Mouse (Mus musculus): ENCODE results near the gene Olfr1471. TPM values are rescaled to one million over a fixed set of nuclear protein-coding genes. Genes with fewer than 3 reads are reported as not detected.

Gene Olfr1471
- total and polyA plus RNA-seq, 3 experiments: not detected

- no peak for DNase-seq (ENCODE audit: extremely low read depth)
Observed at GRCm38 (mm10) chr19:13500246-13500645, 57.0 kb downstream of the Olfr1471 start, which contains the start of gene Olfr1477. Olfr1477 (plus strand) TSS chr19:13500546.

More at GRCm38 (mm10) chr19:13500246-13500645, 57.0 kb downstream of the Olfr1471 start, which contains the start of gene Olfr1477:
- H3K4me3 ChIP-seq (replicated peaks in 1 of 3; ENCODE audit: low read depth in 2 of 3, low read length in 2 of 3, poor library complexity in 1 of 3): no peak within 1 kb of the TSS
- no peak within 1 kb of the TSS for H3K9ac ChIP-seq (ENCODE audit: insufficient read depth, low read depth)
- no peaks in the 10 kb centered on the region for H3K27me3 ChIP-seq (replicated peaks)
- no peaks in the 10 kb centered on the region for H3K9me3 ChIP-seq (replicated peaks; ENCODE audit: low read length)
- in situ Hi-C loops (cut with MboI; ENCODE audit: low pct_ligation_motif_present, low pct_unique_long_range_greater_than_20kb, low sequenced_read_pairs): no loop called here
- no peaks in the 10 kb centered on the region for H3K4me1 ChIP-seq (ENCODE audit: control insufficient read depth in 1 of 2, insufficient read depth in 2 of 2)
- no peaks in the 10 kb centered on the region for H3K36me3 ChIP-seq (replicated peaks in 1 of 2; ENCODE audit: control insufficient read depth in 1 of 2, insufficient read depth in 1 of 2, low read length in 1 of 2)
- TF ChIP-seq ELF1 (IDR thresholded peaks at IDR 0.05; ENCODE audit: low read depth, low read length) (no peak), PAX5 (IDR thresholded peaks at IDR 0.05; ENCODE audit: low read length) (no peak), IRF4 (IDR thresholded peaks at IDR 0.05; ENCODE audit: low read depth, low read length) (no peak), CHD2 (IDR thresholded peaks at IDR 0.05; ENCODE audit: low read length) (no peak), USF2 (conservative IDR thresholded peaks at IDR 0.05; ENCODE audit: low read depth, low read length) (no peak), ZNF384 (IDR thresholded peaks at IDR 0.05; ENCODE audit: low read depth, low read length) (no peak), SMC3 (IDR thresholded peaks at IDR 0.05; ENCODE audit: low read depth, low read length) (no peak), KAT2A (IDR thresholded peaks at IDR 0.05; ENCODE audit: insufficient replicate concordance, low read length) (no peak)
- H3K4me2 ChIP-seq (ENCODE audit: insufficient read depth, low read depth, poor library complexity, severe bottlenecking): no peak within 1 kb of the TSS
- no peak within 1 kb of the TSS for H3K27ac ChIP-seq (ENCODE audit: insufficient read depth, low read depth)
- dilution Hi-C loops (cut with MboI; ENCODE audit: extremely low pct_ligation_motif_present, extremely low pct_unique_long_range_greater_than_20kb, low sequenced_read_pairs): no loop called here
- no peaks in the 10 kb centered on the region for H3K79me2 ChIP-seq (replicated peaks; ENCODE audit: control insufficient read depth, extremely low read depth, insufficient read depth, poor library complexity, severe bottlenecking)

Other genes starting within 250 kb of the Olfr1471 start
- gene Olfr1463, start 212.1 kb upstream of the Olfr1471 start, total RNA-seq (2012; rRNA removed): not detected in 2 replicates
- not detected in 2 replicates for gene Olfr1463, start 212.1 kb upstream of the Olfr1471 start, total RNA-seq (2014; rRNA removed)
- not detected in 2 replicates for gene Olfr1463, start 212.1 kb upstream of the Olfr1471 start, polyA plus RNA-seq (2012; ENCODE audit: insufficient read length, low read depth)
- gene Olfr1465, start 127.9 kb upstream of the Olfr1471 start, total RNA-seq (2012; rRNA removed): not detected in 2 replicates
- gene Olfr1465, start 127.9 kb upstream of the Olfr1471 start, total RNA-seq (2014; rRNA removed): not detected in 2 replicates
- gene Olfr1465, start 127.9 kb upstream of the Olfr1471 start, polyA plus RNA-seq (2012; ENCODE audit: insufficient read length, low read depth): not detected in 2 replicates
- not detected in 2 replicates for gene Olfr1466, start 104.5 kb upstream of the Olfr1471 start, total RNA-seq (2012; rRNA removed)
- not detected in 2 replicates for gene Olfr1466, start 104.5 kb upstream of the Olfr1471 start, total RNA-seq (2014; rRNA removed)
- not detected in 2 replicates for gene Olfr1466, start 104.5 kb upstream of the Olfr1471 start, polyA plus RNA-seq (2012; ENCODE audit: insufficient read length, low read depth)
- not detected in 2 replicates for gene Olfr1467, start 81.2 kb upstream of the Olfr1471 start, total RNA-seq (2012; rRNA removed)
- gene Olfr1467, start 81.2 kb upstream of the Olfr1471 start, total RNA-seq (2014; rRNA removed): not detected in 2 replicates
- gene Olfr1467, start 81.2 kb upstream of the Olfr1471 start, polyA plus RNA-seq (2012; ENCODE audit: insufficient read length, low read depth): not detected in 2 replicates
- not detected in 2 replicates for gene Olfr1469, start 35.6 kb upstream of the Olfr1471 start, total RNA-seq (2012; rRNA removed)
- not detected in 2 replicates for gene Olfr1469, start 35.6 kb upstream of the Olfr1471 start, total RNA-seq (2014; rRNA removed)
- not detected in 2 replicates for gene Olfr1469, start 35.6 kb upstream of the Olfr1471 start, polyA plus RNA-seq (2012; ENCODE audit: insufficient read length, low read depth)
- gene Olfr1472, start 12.7 kb downstream of the Olfr1471 start, total RNA-seq (2012; rRNA removed): not detected in 2 replicates
- gene Olfr1472, start 12.7 kb downstream of the Olfr1471 start, total RNA-seq (2014; rRNA removed): not detected in 2 replicates
- gene Olfr1472, start 12.7 kb downstream of the Olfr1471 start, polyA plus RNA-seq (2012; ENCODE audit: insufficient read length, low read depth): not detected in 2 replicates
- not detected in 2 replicates for gene Olfr1474, start 26.2 kb downstream of the Olfr1471 start, total RNA-seq (2012; rRNA removed)
- gene Olfr1474, start 26.2 kb downstream of the Olfr1471 start, total RNA-seq (2014; rRNA removed): not detected in 2 replicates
- gene Olfr1474, start 26.2 kb downstream of the Olfr1471 start, polyA plus RNA-seq (2012; ENCODE audit: insufficient read length, low read depth): not detected in 2 replicates
- gene Olfr1475, start 36.8 kb downstream of the Olfr1471 start, total RNA-seq (2012; rRNA removed): not detected in 2 replicates
- gene Olfr1475, start 36.8 kb downstream of the Olfr1471 start, total RNA-seq (2014; rRNA removed): not detected in 2 replicates
- gene Olfr1475, start 36.8 kb downstream of the Olfr1471 start, polyA plus RNA-seq (2012; ENCODE audit: insufficient read length, low read depth): not detected in 2 replicates
- not detected in 2 replicates for gene Olfr1477, start 57.1 kb downstream of the Olfr1471 start, total RNA-seq (2012; rRNA removed)
- not detected in 2 replicates for gene Olfr1477, start 57.1 kb downstream of the Olfr1471 start, total RNA-seq (2014; rRNA removed)
- not detected in 2 replicates for gene Olfr1477, start 57.1 kb downstream of the Olfr1471 start, polyA plus RNA-seq (2012; ENCODE audit: insufficient read length, low read depth)
- not detected in 2 replicates for gene Olfr1480, start 84.5 kb downstream of the Olfr1471 start, total RNA-seq (2012; rRNA removed)
- gene Olfr1480, start 84.5 kb downstream of the Olfr1471 start, total RNA-seq (2014; rRNA removed): not detected in 2 replicates
- gene Olfr1480, start 84.5 kb downstream of the Olfr1471 start, polyA plus RNA-seq (2012; ENCODE audit: insufficient read length, low read depth): not detected in 2 replicates
- not detected in 2 replicates for gene Olfr1484, start 140.1 kb downstream of the Olfr1471 start, total RNA-seq (2012; rRNA removed)
- gene Olfr1484, start 140.1 kb downstream of the Olfr1471 start, total RNA-seq (2014; rRNA removed): not detected in 2 replicates
- not detected in 2 replicates for gene Olfr1484, start 140.1 kb downstream of the Olfr1471 start, polyA plus RNA-seq (2012; ENCODE audit: insufficient read length, low read depth)
- gene Olfr1487, start 174.0 kb downstream of the Olfr1471 start, total RNA-seq (2012; rRNA removed): not detected in 2 replicates
- not detected in 2 replicates for gene Olfr1487, start 174.0 kb downstream of the Olfr1471 start, total RNA-seq (2014; rRNA removed)
- gene Olfr1487, start 174.0 kb downstream of the Olfr1471 start, polyA plus RNA-seq (2012; ENCODE audit: insufficient read length, low read depth): not detected in 2 replicates
- gene Olfr1489, start 188.2 kb downstream of the Olfr1471 start, total RNA-seq (2012; rRNA removed): not detected in 2 replicates
- not detected in 2 replicates for gene Olfr1489, start 188.2 kb downstream of the Olfr1471 start, total RNA-seq (2014; rRNA removed)
- not detected in 2 replicates for gene Olfr1489, start 188.2 kb downstream of the Olfr1471 start, polyA plus RNA-seq (2012; ENCODE audit: insufficient read length, low read depth)
- not detected in 2 replicates for gene Olfr1490, start 207.7 kb downstream of the Olfr1471 start, total RNA-seq (2012; rRNA removed)
- not detected in 2 replicates for gene Olfr1490, start 207.7 kb downstream of the Olfr1471 start, total RNA-seq (2014; rRNA removed)
- gene Olfr1490, start 207.7 kb downstream of the Olfr1471 start, polyA plus RNA-seq (2012; ENCODE audit: insufficient read length, low read depth): not detected in 2 replicates

All from CH12.LX (cell line).